Mouse (Mus musculus) bone marrow, adult 2 months (tissue): ENCODE results near the gene Txnrd2. TPM values are rescaled to one million over a fixed set of nuclear protein-coding genes. Genes with fewer than 3 reads are reported as not detected.

Source experiments
- H3K27ac ChIP-seq: fragments of 200-500 bp; 2 replicates; pipeline ENCODE4 v1.5.1; 2012; ENCODE audit warnings: low read depth, mild to moderate bottlenecking, control low read depth, inconsistent platforms, low read length; ENCODE audit not compliant: control insufficient read depth, poor library complexity, insufficient read depth
- H3K4me1 ChIP-seq: fragments of 200-500 bp; 2 replicates; pipeline ENCODE4 v1.6.1; 2011; ENCODE audit warnings: low read length; ENCODE audit not compliant: control insufficient read depth, insufficient read depth
- H3K4me3 ChIP-seq: fragments of 200-500 bp; replicated peaks from 2 replicates; pipeline ENCODE3; 2011; ENCODE audit warnings: mild to moderate bottlenecking, low read depth, low read length, control low read depth; ENCODE audit not compliant: control insufficient read depth
- CTCF ChIP-seq: fragments of 200-500 bp; IDR thresholded peaks from 2 replicates; pipeline ENCODE4 v1.5.1; 2011; ENCODE audit warnings: low read length, control low read depth; ENCODE audit not compliant: control insufficient read depth, insufficient read depth
- POLR2A ChIP-seq: fragments of 200-500 bp; IDR thresholded peaks from 2 replicates; pipeline ENCODE4 v1.6.1; 2011; ENCODE audit warnings: low read depth, mild to moderate bottlenecking, control low read depth, low read length, borderline replicate concordance; ENCODE audit not compliant: control insufficient read depth
- WGBS: fragments of 180-500 bp; shearing (Covaris S2); methylation state at CpG from one replicate; pipeline ENCODE4 v1.1.7; 2018; 5-methylcytosine and 5-hydroxymethylcytosine counted together
- polyA plus RNA-seq: library from polyadenylated mRNA; stranded (reverse); fragments of >200 nt; gene quantifications from 2 replicates; pipeline ENCODE4 v1.2.4, GENCODE M21; 2011; ENCODE audit warnings: low replicate concordance; ENCODE audit not compliant: missing spikeins, insufficient read depth, insufficient read length

Txnrd2 gene
- polyA plus RNA-seq, 1 experiment, result 66.6 TPM

DNA sequence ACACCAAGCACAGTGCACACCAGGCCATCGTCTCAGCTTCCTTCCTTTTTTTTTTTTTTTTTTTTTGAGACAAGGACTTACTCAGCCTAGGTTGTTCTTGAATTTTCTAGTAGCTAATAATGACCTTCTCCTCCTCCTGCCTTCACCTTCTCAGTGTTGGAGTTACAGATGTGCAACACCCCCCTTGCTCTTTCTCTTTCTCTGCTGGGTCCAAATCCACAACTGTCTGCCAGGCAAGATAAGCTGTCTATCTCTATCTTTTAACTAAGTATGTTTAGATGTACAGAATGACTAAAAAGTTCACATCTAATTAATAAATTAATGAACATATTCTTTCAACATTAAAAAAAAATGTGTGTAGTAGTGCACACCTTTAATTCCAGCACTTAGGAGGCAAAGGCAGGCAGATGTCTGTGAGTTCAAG, 6.6 kb upstream of the Txnrd2 start:
- Histone ChIP-seq H3K4me1 (peaks cover 4% of the 10 kb centered on the region), H3K4me3 (no peak overlapping the region), H3K27ac (peak overlapping the region; percentile 57; the same call in 1 of the 2 replicates)
- TF ChIP-seq POLR2A (no peak), CTCF (no peak)
- WGBS, result 0% methylated on average over 1 of the region's 1 CpGs

DNA sequence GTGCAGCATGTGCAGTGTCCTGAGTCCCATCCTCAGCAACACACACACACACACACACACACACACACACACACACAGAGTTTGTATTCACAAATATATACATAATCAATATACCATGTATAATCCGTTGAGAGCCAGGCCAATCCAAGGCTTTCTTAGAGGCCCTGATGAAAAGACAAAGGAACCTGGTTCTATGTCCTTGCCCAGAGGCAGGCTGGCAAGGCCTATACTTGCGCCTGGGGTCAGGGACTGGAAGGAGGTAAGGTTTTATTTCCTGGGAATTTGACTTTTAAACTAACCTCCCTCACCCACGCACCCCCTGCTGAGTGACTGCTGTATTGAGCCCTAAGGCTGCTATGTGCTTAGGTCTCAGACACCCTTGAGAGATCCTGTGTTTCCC, 5.6 kb upstream of the Txnrd2 start:
- WGBS, result 89% methylated on average over 3 of the region's 3 CpGs
- H3K27ac ChIP-seq, result no peak overlapping the region
- TF ChIP-seq POLR2A (no peak), CTCF (no peak)
- peaks cover 4% of the 10 kb centered on the region for H3K4me1 ChIP-seq
- H3K4me3 ChIP-seq, result no peak overlapping the region

DNA sequence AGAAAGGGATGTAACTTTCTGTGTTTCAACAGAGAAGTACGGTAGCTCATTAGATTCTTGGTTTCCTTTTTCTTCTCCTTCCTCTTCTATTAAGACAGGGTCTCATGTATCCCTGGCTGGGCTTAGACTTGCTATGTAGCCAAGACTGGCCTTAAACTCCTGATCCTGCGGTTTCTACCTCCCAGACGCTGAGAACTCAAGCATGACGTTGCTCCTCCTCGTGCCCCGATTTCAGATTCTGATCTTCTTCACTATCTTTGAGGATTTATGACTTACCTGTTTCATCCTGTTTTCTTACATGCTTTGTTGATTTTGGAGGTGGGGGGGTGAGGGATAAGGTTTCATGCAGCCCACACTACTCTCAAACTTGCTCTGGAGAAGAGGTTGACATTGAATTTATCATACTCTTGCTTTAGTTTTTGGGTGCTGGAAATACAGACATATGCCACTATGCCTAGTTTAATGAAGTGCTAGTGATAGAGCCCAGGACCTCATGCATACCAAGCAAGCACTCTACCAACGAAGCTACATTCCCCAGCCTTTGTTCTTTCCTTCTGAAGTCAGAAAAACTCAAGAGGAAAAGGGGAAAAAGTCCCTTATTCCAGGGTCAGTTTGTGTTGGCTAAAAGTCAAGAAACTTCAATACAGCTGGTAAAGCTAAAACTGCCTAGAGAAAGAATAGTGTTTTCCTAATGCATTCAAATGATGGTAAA, 2.8 kb upstream of the Txnrd2 start:
- WGBS, result 78% methylated on average over 7 of the region's 7 CpGs
- Histone ChIP-seq H3K4me3 (no peak overlapping the region), H3K4me1 (peaks cover 3% of the 10 kb centered on the region), H3K27ac (no peak overlapping the region)
- no peak for TF ChIP-seq CTCF
- TF ChIP-seq POLR2A, result no peak

DNA sequence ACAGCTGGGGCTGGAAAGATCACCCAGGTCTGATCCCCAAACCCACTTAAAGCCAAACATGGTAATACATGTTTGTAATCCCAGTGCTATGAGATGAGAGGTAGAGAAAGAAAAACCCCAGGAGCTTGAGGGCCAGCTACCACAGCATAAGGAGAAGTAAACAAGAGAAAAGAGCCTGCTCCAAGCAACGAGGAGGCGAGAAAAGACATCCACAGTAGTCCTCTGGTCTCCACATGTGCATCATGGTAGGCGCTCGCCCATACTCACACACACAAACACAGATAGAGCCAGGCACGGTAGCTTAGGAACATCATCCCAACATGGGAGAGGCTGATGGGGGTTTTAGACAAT, 2.3 kb upstream of the Txnrd2 start:
- TF ChIP-seq CTCF (no peak), POLR2A (no peak)
- no peak overlapping the region for H3K4me3 ChIP-seq
- peaks cover 3% of the 10 kb centered on the region for H3K4me1 ChIP-seq
- 0 out of 2 replicates have a peak overlapping the region, but pooled peaks have one; percentile 11 for H3K27ac ChIP-seq
- 80% methylated on average over 5 of the region's 5 CpGs for WGBS

DNA sequence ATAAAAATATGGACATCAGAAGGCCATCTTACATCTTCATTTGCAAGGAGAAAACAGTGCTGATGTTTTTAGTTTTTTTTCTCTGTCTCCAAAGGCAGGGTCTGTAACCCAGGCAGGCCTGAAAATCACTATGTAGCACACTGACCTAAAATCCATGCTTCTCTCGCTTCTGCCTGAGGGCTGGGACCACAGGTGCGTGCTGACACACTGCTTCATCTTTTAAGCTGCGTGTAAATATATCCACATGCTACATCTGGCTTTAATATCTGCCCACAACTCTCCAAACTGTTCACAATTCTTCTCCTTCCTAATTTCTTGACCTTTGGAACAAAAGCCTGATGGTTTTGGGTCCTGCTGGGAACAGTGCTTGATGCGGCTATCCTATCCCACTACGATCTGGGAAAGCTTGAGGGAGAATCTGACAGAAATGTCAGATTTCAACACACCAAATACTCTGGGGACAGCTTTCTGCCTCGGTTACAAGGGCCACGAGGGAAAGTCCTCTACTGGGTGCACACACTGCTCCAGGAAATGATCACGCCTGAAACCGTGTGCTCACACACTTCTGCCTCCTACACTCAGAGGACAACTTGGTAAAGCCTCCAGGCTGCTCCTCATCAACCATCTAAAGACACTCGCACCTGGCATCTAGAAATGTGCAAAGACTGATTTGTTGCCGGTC, 1.7 kb upstream of the Txnrd2 start:
- TF ChIP-seq CTCF (no peak), POLR2A (no peak)
- no peak overlapping the region for H3K27ac ChIP-seq
- H3K4me3 ChIP-seq, result peak overlapping the region; percentile 43
- 53% methylated on average over 11 of the region's 11 CpGs for WGBS
- H3K4me1 ChIP-seq, result peaks cover 1% of the 10 kb centered on the region; the same call in 1 of the 2 replicates

DNA sequence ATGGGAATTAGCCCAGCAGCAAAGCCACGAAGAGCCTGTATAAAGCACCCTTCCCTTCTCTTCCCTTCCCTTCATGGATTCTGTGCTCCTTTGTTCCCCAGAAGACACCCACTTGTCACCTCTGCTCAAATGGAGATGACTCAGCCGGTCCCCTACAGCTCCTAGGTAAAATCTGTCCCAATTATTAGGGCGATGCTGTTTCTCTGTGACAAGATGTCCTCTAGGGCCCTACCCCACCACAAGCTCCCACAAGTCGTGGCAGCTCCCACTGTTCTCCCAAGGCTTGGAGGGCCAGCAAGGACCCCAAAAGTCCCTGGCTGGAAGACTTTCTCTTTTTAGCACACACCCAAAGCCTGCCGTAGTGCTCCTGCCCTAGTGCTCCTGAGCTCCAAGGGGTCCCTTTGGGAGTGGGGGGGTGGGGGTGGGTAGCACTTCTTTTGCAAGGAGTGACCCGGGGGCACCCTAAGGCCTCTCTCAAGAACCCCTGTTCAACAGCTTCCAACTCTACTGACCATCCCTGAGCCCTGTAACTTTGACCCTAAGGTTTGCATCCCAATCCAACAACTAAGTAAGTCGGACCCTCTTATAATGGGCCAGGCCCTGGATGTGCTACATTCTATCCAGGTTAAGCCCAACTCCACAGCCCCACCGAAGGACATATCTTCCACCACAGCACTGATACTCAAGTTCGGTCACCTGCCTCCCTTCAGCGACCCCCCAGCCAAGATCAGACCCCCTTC, 539 bp upstream of the Txnrd2 start:
- TF ChIP-seq CTCF (no peak), POLR2A (no peak)
- WGBS, result 8% methylated on average over 10 of the region's 10 CpGs
- H3K4me3 ChIP-seq, result peak overlapping the region; percentile 87
- peaks cover 1% of the 10 kb centered on the region; the same call in 1 of the 2 replicates for H3K4me1 ChIP-seq
- peak overlapping the region; percentile 82 for H3K27ac ChIP-seq

DNA sequence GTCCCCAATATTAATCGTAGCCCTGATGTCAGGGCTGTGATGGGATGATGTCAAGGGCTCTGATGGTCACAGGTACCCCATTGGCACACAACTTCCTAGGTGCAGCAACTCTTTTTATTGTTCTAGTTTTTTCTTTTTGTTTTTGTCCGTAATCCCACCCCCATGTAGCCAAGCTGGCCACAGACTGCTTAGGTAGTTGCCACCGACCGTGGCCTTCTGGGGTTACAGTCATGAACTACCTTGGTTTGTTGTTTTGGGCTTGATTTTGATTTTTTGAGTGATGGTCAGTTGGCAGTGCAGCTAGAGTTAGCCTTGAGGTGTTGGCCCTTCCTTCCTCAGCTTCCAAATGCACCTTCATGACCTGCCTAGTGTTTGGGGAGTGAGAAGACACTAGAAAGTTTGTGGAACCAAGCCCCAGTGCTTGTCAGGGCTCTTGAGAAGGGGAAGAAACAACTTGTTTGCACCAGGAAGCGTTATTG, 657 bp downstream of the Txnrd2 start, which contains the start of gene Comt:
Gene Comt, minus strand, starts transcription at position 51 of the 479 bp plus-strand sequence.
- 32% methylated on average over 5 of the region's 5 CpGs for WGBS
- H3K4me3 ChIP-seq, result peak within 1 kb of the TSS; percentile 87
- H3K27ac ChIP-seq, result peak within 1 kb of the TSS; percentile 82
- TF ChIP-seq POLR2A, result no peak
- TF ChIP-seq CTCF, result no peak
- H3K4me1 ChIP-seq, result peaks cover 1% of the 10 kb centered on the region; the same call in 1 of the 2 replicates
